Mouse (Mus musculus) gastrocnemius, postnatal 10 days (tissue): ENCODE results near the gene Olfr689. TPM values are rescaled to one million over a fixed set of nuclear protein-coding genes. Genes with fewer than 3 reads are reported as not detected.
"Not testable (repeated sequence)": the region's sequence is repeated elsewhere in the genome, so short reads cannot be mapped to it uniquely, and the experiment has no call there.

Source experiments
- DNase-seq: peaks from one replicate; pipeline ENCODE4 v3.0.0; 2021; ENCODE audit warnings: mixed read lengths
- long read RNA-seq, 2 experiments: library from polyadenylated mRNA; stranded (forward); transcript quantifications; one replicate each; pipeline ENCODE4 v2.0.0; 2021
- total RNA-seq, 2 experiments: library from RNA; stranded (reverse); gene quantifications; 2 replicates each; pipeline ENCODE4 v1.2.3; 2021

Gene Olfr689
- not detected for total RNA-seq
- long read RNA-seq, experiment 1 = 0 reads
- long read RNA-seq, experiment 2 = 0 reads

DNA sequence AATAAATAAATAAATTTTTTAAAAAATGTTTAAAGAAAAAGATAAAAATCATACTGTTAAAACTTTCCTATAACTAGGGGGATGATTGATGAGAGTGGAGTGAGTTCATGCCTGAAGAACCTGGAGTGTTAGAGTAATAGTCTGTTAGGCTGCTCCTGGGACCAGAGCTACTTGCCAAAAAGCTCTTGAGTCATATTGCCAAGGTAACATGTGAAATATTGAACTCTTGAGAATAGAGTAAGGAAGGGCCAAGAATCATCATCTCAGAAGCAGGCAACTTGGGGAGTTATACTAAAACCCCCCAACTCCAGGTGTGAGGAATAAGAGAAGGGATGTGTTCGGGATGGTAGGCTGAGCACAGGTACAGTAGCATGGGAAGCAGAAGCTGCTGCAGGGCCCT, at the start of gene Olfr689:
Olfr689 (plus strand) TSS at position 301 of the 400 bp plus-strand sequence.
- no peak for DNase-seq

DNA sequence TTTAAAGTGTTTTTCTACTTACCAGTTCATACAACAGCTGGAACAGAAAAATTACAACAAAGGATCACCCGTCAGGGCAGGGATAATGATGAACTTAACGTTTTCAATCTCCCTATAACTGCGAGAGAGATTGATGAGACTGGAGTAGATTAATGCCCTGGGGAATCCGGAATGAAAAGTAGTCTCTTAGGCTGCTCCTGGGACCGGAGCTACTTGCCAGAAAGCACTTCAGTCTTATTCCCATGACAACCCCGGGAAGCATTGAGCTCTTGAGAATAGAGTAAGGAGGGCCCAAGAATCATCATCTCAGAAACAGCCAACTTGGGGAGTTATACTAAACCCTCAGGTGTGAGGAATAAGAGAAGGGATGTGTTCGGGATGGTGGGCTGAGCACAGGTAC, 38.5 kb upstream of the Olfr689 start:
- no peak for DNase-seq

DNA sequence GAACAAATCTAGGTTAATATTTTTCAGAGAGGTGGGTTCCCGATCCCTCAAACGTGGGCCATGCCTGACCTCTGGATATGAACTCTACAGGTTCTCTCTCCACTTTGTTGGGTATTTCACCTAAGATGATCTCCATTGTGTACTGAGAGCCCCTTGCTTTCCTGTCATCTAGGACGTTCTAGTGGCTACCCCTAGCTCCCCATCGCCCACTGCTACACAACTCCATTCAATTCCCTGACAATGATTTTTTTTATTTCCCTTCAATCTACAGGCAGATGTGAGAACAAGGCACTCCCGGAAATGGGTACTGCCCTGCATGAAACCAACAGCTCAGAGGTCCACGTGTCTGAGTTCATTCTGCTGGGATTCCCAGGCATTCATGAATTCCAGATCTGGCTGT, 23.2 kb upstream of the Olfr689 start, which contains the start of gene Olfr688:
Olfr688 (plus strand) TSS at position 301 of the 400 bp plus-strand sequence.
- no peak for DNase-seq

DNA sequence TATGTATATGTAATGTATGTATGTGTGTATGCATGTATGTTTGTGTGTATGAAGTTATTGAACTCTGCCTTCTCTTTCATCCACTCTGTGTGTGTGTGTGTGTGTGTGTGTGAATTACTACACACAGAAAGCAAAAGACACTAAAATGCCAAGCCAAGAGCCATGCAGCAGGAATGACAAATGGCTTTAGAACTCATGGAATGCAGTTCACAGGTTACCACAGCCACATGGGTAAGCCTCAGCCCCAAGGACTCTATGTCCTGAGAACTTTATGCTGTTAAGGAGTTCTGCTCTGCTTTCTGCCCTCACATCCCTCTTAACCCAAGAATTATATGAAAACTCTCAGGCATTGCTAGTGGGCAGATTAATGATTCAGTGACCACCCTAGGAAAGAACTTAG, 20.9 kb upstream of the Olfr689 start:
- DNase-seq = no peak

DNA sequence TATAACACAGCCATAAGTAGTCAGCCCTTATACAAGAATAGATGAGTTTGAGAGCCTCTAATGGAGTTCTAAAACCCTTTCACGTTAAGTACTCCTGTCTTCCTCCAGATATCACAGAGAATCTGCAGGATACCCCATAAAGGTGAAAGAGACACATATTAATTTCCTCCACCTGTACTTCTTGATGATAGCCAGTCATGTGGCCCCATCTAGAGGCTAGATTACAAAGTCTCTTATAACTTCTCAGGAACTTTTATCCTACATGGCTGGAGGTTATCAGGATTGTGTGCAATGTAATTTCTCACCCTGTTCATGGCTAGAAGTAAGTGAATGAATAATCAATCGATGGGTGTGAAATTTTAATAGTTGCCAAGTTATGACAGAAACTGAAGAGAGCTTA, 14.3 kb downstream of the Olfr689 start:
- no peak for DNase-seq

DNA sequence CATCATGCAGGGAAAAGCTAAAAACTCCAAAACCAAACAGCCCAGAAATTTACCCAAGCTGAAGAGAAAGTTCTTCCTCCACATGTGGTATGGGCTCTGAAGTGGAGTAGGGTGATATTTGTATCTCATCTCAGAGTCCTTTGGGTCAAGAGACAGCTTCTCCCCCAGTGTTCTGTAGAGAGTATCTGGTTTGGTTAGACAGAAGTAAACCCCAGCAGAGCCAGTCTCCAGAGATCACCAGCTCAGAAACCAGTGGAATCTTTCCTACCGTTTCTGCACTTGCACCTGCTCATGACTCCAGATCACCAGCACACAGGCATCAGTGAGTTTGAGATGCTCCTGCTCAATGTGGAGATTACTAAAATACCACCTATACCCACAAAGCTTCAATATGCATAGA, 23.0 kb downstream of the Olfr689 start, which contains the start of gene Olfr690:
Olfr690 (minus strand) TSS at position 101 of the 400 bp plus-strand sequence.
- no peak for DNase-seq

DNA sequence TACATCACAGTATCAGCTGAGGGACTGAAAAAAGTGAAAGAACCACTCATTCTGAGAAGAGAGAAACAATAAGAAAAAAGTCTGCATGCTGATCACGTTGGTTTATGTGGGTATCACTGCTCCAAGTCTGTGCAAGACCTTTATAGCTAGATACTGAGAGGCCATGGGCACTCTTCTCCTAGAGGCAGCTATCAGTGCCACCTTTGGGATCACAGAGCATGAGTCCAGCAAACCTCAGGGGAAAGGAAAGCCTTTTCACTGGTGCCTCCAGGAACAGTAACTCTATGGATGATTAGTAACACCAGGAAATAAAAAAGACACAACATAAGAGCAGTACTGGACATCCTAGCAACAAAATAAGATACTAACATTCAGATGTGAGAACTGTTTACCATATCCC, 31.2 kb downstream of the Olfr689 start, which contains the start of gene Olfr691:
Olfr691 (minus strand) TSS at position 101 of the 400 bp plus-strand sequence.
- DNase-seq = no peak

DNA sequence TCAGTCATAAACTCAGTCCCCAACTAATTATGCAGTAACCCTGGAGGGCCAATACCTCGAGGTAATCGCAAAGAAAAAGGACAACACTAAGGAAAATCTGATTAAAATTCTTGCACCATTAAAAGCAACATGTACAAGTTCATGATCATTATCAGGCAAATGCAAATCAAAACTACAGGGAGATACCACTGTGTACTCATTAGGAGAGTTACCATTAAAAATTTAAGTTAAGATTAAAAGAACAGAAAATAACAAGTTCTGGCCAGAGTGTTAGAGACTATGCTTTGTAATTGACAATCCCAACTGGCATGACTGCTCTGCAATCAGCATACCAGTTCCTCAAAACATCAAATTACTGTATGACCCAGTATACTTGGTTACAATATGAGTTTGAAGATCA, 31.8 kb downstream of the Olfr689 start:
- no peak for DNase-seq

DNA sequence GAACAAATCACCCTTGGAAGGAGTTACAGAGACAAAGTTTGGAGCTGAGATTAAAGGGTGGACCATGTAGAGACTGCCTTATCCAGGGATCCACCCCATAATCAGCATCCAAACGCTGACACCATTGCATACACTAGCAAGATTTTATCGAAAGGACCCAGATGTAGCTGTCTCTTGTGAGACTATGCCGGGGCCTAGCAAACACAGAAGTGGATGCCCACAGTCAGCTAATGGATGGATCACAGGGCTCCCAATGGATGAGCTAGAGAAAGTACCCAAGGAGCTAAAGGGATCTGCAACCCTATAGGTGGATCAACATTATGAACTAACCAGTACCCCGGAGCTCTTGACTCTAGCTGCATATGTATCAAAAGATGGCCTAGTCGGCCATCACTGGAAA, 45.1 kb downstream of the Olfr689 start:
- not testable (repeated sequence) for DNase-seq

DNA sequence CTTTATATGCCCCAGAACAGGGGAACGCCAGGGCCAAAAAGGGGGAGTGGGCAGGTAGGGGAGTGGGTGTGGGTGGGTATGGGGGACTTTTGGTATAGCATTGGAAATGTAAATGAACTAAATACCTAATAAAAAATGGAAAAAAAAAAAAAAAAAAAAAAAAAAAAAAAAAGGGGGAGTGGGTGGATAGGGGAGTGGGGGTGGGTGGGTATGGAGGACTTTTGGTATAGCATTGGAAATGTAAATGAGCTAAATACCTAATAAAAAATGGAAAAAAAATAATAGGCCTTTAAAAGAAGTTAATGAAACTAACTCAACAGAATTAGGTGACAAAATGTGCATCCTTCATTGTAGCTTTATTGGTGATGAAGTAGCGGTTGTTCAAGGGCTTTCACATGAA, 45.5 kb downstream of the Olfr689 start:
- not testable (repeated sequence) for DNase-seq

DNA sequence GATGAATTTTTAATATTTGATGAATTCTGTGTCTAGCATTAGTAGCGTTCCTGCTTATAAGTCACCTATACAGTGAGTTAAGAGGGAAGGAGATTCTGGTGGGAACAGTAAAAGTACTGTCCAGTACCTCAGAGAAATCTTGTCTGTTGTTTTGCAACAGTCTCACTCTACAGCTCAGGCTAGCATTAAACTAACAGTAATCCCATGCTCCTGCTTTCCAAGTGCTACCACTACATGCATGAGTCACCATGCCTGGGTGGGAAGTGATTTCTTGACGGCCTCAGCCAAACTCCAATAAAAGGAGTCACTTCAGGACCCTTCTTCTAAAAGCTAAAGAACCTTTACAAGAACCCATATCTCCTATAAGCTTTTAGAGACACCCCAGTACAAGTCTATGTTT, 50.7 kb downstream of the Olfr689 start:
- DNase-seq = no peak

DNA sequence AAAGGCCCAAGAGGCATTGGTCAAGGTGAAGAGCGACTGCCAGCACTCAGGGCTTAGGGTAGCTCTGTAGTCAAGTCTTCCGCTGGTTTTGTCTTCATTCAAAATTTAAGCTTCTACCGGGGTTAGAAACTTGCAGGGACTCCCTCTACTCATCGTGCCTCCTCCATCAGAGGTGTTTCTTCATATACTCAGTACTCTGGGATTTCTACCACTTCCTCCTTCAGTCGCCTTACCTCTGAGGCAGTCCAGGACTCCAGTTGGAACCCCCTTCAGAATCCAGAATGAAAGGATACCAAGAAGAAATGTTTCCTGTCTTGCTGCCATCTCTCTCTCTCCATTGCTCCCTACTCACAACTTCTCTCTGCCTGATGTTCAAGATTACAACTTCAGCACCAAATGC, 56.3 kb downstream of the Olfr689 start:
- DNase-seq = no peak

DNA sequence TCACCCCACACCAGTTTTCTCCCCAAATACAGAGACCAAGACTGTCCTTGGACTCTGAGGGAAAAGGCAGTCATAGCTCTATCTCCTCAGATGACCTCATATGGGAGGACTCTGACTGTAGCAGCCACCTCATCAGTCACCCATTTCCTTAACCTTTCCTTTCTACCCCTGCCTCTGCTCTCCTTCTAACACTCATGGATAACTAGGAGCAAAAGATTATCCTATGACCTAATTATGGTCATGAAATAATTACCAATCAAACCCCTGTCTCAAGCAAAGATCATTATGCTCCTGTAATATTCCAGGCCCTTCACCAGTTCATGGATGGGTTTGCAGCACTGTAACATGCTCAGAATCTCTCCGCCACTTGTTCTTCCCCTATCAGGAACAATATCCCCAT, 57.0 kb downstream of the Olfr689 start, which contains the start of gene Olfr692:
Olfr692 (plus strand) TSS at position 301 of the 400 bp plus-strand sequence.
- DNase-seq = no peak

DNA sequence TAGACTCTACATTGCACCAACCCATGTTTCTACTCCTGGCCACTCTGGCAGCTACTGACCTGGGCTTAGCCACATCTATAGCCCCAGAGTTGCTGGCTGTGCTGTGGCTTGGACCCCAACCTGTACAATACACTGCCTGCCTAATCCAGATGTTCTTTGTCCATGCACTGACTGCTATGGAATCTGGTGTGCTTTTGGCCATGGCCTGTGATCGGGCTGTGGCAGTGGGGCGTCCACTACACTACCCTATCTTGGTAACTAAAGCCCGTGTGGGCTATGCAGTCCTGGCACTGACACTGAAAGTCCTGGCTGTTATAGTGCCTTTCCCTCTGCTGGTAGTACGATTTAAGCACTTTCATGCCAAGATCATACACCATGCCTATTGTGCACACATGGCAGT, 57.6 kb downstream of the Olfr689 start:
- DNase-seq = no peak

Other genes with a start within 250 kb of the Olfr689 start
- not detected for gene Olfr678, start 246.7 kb upstream of the Olfr689 start, total RNA-seq
- gene Olfr679, start 230.0 kb upstream of the Olfr689 start, total RNA-seq = not detected
- not detected for gene Olfr680-ps1, start 218.3 kb upstream of the Olfr689 start, total RNA-seq
- not detected for gene Olfr681, start 194.3 kb upstream of the Olfr689 start, total RNA-seq
- not detected for gene Olfr683, start 164.2 kb upstream of the Olfr689 start, total RNA-seq
- gene Olfr684, start 147.5 kb upstream of the Olfr689 start, total RNA-seq = not detected
- gene Olfr685, start 125.2 kb upstream of the Olfr689 start, total RNA-seq = not detected
- not detected for gene Olfr686, start 103.7 kb upstream of the Olfr689 start, total RNA-seq
- not detected for gene Olfr688, start 23.1 kb upstream of the Olfr689 start, total RNA-seq
- gene Olfr690, start 22.9 kb downstream of the Olfr689 start, total RNA-seq = not detected
- not detected for gene Olfr691, start 31.1 kb downstream of the Olfr689 start, total RNA-seq
- gene Olfr692, start 57.1 kb downstream of the Olfr689 start, total RNA-seq = not detected
- gene Gm5901, start 63.9 kb downstream of the Olfr689 start, total RNA-seq = not detected
- 10 to 100 TPM; 12.6 to 17.5 TPM for gene Fam160a2, start 88.9 kb downstream of the Olfr689 start, total RNA-seq
- not detected for gene Cnga4, start 93.4 kb downstream of the Olfr689 start, total RNA-seq
- gene Cckbr, start 114.6 kb downstream of the Olfr689 start, total RNA-seq = not detected
- 10 to 100 TPM; 37.4 to 43.2 TPM for gene Cavin3, start 171.1 kb downstream of the Olfr689 start, total RNA-seq
- gene Smpd1, start 243.2 kb downstream of the Olfr689 start, total RNA-seq = 10 to 100 TPM; 42.9 to 44.0 TPM